Mouse (Mus musculus) monocyte, adult 59 days (primary cell): ENCODE data around the gene Srpx2. TPM values are rescaled to one million over a fixed set of nuclear protein-coding genes. Genes with fewer than 3 reads are reported as not detected.

Source experiments
- total RNA-seq, 2 experiments: library from RNA; stranded (reverse); gene quantifications; one replicate each; pipeline ENCODE4 v1.2.4; 2023

The Srpx2 gene
- total RNA-seq: not detected

DNA sequence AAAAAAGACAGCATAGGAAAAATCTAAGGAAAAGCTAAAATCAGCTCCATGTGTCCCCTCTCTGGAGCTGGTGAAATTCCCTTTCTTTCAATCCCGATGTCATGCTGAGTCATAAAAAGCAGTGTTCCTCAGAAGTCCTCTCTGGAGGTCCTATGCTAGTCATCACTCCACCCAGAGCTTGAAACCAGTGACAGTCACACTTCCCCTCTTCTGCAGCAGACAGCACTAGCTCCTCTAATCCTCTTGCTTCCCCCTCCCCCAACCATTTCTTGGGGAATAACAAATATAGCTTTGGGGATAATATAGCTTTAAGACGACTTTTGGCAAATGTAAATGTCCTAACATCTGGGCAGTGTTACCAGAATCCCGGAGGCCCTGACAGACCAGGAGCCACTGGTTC, at the start of gene Srpx2:
TSS of gene Srpx2 (plus strand) at position 166 of the 400 bp plus-strand sequence.

DNA sequence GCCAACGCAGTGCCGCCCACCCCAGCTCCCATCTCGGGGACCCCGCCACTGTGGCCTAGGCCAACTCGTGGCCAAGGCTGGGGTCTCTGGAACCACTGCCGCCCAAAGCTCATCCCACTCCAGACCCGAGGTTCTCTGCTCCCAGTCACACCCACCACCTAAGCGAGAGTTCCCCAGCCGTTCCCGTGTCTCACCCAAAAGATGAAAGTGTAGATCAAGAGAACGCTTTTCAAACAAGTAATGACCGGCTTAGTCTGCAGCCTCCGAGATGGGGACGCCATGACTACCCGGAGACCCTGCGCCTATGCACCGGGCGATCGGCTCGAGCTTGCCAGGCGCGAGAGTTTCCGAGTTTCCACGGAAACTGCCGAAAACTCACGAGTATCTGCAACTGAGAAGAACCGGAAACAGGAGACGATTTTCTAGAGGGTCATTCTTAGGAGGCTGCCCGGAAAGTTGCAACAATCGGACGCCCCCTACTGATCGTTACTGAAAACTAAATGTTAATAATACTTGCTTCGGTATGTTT, 10.1 kb upstream of the Srpx2 start, which contains the start of gene Tspan6:
TSS of gene Tspan6 (minus strand) at position 416 of the 529 bp plus-strand sequence.

DNA sequence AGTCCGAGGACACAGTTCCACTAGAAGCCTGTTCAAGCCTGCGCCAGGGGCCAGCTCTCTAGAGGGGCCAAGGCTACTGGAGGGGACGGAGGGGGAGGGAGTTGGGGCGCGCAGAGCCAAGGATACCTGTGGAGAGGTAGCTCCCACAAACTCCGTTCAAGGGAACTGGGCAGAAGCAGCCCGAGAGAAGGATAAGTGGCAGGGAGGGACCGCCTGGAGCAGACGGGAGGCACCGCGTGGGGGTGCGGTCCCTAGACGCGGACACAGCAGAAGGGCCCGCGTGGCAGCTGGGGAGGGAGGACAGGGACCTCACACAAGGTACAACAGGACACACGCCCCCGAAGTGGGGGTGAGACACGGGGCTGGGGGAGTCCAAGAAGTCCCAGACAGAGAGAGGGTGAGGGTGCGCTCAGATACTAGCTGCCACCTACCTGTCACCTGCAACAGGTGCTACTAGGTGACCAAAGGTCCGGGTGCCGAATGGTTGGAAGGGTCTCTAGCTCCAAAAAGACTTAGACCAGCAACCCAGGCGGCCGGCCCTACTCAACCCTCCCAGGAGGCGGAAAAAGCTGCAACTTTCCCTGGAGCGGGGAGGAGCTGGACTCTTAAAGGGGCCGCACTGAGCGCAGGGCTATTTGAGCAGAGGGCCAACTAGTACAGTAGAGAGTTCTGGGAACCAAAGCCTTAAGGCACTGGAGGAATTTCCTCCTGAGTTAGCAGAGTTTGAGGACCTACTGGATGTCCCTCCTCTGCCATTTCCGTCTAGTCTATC, 73.2 kb downstream of the Srpx2 start, which contains the start of gene Sytl4:
TSS of gene Sytl4 (minus strand) at position 582 of the 772 bp plus-strand sequence.

Other genes starting within 250 kb of the Srpx2 start
- not detected for gene Pcdh19, start 219.4 kb upstream of the Srpx2 start, total RNA-seq
- gene Tnmd, start 57.4 kb upstream of the Srpx2 start, total RNA-seq: not detected
- gene Tspan6, start 10.0 kb upstream of the Srpx2 start, total RNA-seq: under 1 TPM in 1 of 2 experiments, not detected in 1; 0.26 TPM
- gene Sytl4, start 73.4 kb downstream of the Srpx2 start, total RNA-seq: 1 to 10 TPM in 1 of 2 experiments, not detected in 1; 1.1 TPM
- gene Cstf2, start 150.8 kb downstream of the Srpx2 start, total RNA-seq: 10 to 100 TPM; 14.0 to 18.9 TPM